Mouse (Mus musculus) thymus, postnatal 25 days (tissue): ENCODE measurements around the gene Cmss1.
"Not testable (repeated sequence)": the region's sequence is repeated elsewhere in the genome, so short reads cannot be mapped to it uniquely, and the experiment has no call there.

Experiments
- DNase-seq: peaks from one replicate; pipeline ENCODE4 v3.0.0; 2022

Gene Cmss1

DNA sequence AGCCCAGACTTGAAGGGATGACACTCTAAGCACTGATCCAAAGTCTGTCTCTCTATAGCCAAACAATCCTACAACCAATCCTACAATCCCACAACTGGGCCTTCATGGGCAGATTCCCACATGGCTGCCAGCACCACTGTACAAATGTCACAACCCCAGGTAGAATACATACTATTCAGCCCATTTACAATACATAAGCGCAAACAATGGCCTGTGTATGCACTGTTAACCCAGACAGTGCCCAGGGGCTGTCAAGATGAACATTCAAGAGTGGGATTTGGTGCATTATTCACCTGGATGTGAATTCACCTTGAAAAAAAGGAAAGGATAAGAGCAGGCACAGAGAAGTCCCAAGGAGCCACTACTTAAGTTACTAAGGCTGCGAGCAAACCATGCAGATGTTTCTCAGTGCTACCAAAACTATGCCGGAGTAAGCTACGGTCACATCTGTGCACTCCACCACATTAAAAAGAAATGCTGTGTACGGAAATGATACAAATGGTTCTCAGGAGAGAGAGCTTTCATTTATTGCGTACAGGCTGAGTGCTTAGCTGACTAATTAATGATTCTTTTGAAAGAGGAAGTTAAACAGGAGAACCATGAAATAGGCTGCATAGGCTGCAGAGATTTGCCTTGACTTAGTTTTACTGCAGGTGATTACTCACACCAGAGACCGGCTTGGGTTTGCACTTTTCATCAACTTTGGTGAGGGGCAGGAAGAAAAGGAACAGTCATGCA is 184.8 kb downstream of the Cmss1 start:
- DNase-seq = peak; percentile 9

DNA sequence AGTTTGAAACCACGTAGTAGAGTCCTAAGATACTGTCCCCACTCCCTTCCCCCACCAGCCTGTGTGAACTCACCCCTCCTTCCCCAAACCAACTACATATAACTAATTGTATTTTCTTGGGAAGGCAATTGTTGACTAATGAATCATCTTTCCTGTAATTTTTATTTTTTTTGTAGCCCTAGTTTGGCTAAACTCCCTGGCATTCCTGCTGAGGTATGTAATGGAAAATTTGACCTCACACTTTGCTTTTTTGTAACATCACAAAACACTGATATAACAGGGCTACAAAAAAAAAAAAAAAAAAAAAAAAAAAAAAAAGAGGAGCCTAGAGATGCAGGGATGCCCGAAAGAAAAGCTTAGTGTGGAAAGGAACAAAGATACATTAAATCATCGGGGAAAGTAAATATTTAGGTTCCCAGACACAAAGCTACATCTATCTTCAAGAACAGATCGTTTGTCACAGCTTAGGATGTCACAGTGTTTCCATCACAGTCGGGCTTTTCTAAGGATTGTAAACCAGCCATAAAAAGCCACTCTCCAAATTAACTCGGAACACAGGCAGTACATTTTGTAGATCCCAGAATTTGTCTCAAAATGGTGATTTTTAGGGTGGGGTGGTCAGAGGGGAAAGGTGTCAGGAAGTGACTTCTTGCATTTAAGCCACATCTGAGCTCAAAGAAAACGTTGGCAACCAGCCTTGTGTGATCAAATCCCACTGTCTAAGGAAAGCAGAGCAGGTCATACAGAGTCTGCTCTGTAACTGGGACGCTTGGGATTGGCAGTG is 185.7 kb downstream of the Cmss1 start:
- DNase-seq = no peak

DNA sequence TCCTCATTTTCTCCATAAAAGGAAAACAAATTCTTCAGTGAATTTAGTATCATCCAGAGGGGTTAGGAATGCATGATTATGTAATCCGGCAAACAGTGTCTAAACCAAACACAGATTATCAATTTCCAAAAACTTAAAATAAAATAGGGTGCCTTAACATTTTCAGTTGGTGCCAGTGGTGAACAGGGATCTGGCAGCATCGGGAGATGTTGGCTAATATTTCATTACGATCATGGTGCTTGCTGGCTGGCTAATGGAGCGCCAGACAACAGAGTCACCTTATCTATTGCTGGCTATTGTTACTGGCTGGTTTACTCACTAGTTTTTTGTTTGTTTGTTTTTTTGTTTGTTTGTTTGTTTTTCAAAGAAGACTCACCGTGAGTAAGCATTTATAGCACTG is 186.8 kb downstream of the Cmss1 start:
- DNase-seq = no peak

DNA sequence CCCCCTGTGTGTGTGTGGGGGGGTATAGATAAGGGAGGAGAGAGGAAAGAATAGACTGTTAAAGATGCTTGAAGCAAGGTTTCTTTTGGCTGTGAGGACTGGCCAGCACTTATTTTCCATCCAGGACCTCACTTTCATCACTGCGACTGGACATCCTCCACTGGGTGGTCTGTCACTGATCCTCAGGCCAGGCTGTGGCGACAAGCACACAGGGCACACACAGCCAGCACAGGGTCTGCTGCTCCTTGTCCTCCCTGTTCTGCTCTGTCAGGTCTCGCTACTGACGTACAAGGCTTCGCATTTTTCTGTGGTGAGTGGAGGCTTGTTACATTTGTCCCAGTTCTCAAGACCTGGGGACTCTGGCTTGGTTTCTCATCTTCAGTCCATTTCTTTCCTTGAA is 187.3 kb downstream of the Cmss1 start:
- DNase-seq = no peak

DNA sequence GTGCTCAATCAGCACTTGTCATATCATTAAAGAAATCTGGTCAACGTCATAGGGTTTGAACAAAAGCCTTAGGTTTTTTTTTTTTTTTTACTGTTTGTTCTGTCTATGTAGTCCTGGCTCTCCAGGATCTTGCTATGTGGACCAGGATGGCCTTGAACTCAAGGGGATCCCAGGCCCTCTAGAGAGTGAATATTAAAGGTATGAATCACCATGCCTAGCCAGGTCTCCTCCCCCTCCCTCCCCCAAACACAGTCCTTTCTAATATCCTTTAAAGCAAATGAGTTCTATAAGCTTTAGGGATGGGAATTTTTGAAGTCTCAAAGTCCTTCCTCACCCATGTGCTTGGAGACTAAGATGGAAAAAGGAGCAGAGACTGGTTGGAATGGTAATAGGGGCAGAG is 188.7 kb downstream of the Cmss1 start:
- DNase-seq = no peak

DNA sequence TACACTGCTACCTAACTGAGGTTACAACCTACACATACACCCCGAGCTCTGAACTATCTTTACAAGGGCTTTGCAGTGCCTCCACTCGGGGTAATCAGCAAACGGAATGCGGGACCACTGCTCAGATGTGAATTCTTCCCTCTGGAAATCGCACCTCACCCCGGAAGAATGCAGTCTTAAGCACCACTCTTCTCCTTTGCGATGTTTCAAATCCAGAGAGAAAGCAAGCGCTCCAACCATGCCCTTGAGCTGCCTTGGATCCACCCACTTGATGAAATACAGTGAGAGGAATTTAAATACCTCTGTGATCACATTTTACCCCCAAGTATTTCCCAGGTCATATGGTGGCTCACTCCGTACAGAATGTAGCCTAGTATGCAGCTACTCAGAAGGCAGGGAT is 189.6 kb downstream of the Cmss1 start:
- DNase-seq = no peak

DNA sequence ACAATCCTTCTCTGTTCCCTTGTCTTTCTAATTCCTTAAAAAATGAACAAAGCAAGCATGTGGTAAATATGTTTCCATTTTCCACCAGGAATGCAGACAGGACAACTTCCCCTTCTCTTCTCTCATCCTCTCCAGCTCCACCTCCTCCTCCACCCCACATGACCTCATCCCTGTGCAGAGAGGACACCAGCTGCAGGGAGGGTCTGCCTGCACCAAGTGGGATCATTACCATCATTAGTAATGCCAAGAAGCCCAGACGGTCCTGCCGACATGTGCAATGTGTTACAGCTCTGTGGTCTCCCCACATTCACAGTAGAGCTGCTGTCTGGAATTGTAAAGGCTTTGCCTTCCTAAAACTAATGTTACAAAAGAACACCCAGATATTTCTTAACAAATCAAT is 190.6 kb downstream of the Cmss1 start:
- DNase-seq = no peak

DNA sequence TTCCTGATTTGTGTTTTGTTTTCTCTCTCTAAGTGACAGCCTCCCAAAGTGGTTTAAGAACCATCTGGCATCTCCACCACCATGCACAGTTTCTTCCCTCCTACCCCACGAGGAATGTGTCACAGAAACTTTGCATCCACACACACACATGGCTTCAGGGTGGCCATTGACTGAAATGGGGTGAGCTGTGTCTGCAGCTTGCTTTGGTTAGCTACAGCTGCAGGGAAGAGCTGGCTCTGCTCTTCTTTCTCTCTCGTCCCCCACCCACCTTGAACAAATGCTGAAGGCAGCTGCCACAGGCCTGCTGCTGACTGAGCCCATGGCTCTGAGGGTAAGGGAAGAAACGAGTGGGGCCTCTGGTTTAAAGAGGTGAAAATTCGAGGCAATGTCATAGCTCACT is 193.9 kb downstream of the Cmss1 start:
- no peak for DNase-seq

DNA sequence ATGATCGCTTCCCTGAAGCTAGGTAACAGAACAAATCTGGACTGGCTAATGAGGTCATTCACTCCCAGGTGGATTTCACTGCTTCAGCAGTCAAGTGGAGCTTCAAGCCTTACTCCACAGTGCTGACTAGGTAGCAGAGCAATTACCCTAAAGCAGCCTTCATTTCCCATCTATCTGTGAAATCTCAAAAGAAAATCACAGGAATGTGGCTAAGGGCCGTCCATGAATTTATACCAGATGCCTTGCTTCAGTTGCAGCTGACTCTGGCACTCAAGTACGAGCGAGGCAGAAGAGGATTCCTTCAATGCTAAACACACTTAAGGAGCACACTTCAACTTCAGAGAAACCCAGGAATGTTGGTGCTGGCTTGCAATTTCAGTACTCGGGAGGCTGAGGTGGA is 202.8 kb downstream of the Cmss1 start:
- DNase-seq = no peak

DNA sequence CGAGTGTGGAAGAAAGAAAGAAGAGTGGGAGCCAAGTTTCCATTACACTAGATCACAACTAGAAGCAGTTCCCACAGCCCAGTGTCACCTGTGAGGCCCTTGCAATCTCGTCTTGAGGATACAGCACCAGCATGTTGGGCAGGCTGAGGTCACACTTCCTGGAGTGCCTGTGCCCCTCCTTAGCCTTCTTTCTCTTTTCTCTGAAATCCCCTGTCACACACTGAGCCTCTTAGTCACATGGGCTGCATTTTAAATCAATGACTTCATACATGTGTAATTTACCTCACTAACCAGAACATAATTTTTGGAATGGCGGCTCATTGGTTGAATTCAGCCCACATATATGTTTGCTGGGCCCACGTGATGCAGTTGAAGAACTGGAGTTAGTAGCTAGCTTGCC is 203.8 kb downstream of the Cmss1 start:
- peak; percentile 6 for DNase-seq

DNA sequence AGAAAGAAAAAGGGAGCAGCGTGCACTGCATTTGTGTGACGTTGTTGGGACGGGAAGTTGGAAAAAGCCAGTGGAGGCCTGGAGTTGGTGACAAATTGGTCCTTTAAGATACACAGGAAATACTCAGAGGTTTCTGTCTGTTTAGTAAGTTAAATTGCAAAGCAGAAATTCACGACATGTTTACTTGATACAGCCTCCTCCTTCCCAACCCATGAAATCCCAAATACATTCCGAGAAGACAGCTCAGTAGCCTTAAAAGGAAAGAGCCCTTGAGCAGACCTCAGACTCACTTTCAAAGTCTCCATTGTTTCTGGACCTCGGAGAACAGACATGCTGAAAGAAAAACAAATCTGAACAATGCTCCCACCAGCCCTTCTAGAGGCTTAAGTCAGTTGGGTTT is 205.0 kb downstream of the Cmss1 start:
- no peak for DNase-seq

DNA sequence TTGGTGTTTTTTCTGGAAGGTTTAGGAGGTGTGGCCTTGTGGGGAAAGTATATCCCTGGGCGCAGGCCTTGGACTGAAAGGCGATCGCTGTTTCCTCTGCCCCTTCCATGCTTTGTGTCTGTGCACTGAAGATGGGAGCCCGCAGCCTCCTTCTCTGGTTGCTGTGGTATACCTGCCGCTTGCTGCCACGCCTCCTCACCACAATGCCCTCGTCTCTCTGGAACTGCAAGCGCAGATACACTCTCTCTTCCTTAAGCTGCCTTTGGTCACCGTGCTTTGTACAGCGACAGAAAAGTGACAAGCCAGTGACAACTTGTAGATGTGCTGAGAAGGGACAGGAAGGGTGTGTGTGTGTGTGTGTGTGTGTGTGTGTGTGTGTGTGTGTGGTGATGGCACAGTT is 207.1 kb downstream of the Cmss1 start:
- DNase-seq = peak; percentile 26

DNA sequence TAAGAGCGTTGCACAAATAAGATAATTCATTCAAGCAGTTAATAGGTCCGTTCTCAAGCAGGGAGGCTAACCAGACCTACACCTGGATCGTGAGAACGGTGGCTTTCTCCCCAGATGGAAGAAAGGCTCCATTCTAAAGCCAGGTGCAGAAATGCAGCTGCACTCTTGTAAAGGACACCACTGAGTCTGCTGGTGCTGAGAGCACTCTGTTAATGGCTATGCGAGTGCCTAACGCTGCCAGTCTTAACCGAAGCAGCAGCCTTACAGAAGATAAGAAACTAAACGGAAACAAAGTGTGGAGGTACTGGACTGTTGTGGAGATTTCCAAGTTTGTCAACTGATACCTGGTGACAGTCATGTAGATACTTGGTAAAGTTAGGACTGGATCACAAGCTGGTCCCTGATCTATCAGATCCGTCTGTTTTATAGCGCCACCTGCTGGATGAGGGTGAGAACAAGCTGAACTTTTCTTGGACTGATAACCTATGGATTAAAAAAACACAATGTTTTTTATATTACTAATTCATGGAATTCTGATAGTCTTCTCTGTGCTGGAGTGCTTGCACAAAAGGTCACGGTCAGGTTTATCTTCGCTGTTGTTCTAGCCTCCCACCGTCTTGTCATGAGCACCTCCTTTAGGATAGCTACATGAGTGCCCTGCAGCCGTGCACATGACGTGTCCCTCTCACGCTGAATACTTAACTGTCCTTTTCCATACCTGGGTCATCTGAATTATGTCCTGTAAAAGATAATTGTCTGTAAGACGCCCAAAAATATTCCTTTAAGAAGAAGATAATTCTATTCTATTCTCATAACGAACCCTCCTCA is 208.1 kb downstream of the Cmss1 start:
- peak; percentile 69 for DNase-seq

DNA sequence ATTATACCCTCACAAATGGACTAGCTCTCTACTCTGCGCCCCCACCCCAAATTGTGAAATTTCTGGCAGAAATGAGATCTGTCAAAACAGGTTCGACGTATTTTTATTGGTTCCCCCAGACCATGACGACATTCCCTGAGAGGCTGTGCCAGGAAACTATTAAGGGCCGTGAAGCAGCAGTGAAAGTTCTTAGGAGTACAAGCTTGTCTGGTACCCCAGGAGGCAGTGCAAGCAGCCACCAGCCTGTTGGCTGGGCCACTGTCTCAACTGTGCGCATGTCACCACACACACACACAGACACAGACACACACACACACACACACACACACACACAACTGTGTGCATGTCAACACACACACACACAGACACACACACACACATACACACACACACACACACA is 208.8 kb downstream of the Cmss1 start:
- DNase-seq = no peak

DNA sequence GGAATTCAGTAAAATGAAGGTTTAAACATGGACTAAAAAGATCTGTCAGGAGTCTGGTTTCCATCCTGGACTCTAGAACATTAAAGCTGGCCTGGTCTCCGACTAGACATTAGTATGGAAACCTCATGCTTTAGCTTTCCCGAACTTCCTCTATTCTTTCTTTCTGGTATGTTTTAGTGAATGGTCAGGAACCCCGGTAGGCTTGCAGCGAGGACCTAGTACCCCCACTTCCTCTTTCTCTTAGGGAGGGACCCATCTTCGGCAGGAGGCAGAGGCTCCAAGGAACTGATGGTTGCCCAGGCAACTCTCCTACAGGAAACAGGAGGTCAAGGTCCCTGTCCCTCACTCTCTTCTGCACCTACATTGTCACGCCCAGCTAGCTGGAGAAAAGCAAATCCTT is 210.4 kb downstream of the Cmss1 start:
- no peak for DNase-seq

DNA sequence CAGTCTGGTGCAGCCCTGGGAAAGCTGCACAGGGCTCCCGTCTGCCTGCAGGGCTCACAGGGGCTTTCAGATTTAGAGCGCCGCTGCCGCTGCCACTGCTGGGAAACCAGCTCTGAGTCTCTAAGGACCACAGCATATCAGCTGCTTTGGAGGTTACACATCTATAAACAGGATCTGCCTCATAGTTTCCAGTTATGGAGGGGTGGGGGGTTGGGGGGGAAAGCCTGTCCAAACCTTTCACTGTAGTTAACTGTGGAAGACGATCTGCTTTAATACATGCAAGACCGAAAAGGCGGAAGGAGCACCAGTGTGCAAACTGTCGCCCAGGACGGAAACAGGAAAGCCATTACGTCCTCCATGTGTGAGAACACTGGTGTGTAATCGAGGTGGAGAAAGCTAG is 213.5 kb downstream of the Cmss1 start:
- DNase-seq = peak; percentile 11

DNA sequence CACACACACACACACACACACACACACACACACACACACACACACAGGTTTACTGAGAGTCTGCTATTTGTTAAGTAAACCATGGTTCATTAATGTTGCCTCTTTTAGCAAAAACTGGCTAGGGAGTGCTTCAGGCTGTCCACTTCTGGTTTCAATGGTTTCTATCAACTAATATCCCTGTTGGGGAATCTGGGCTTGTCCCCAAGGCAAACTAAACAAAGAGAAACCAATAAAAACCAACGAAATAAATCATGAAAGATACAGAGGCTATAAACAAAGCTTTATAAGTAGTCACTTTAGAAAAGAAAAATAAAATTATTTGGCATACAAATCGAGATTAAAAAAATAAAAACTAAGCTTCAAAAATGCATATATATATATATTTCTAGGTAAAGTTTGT is 214.2 kb downstream of the Cmss1 start:
- DNase-seq = no peak

DNA sequence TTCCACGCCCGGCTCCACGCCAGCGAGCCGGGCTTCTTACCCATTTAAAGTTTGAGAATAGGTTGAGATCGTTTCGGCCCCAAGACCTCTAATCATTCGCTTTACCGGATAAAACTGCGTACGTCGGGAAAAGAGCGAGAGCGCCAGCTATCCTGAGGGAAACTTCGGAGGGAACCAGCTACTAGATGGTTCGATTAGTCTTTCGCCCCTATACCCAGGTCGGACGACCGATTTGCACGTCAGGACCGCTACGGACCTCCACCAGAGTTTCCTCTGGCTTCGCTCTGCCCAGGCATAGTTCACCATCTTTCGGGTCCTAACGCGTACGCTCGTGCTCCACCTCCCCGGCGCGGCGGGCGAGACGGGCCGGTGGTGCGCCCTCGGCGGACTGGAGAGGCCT is 215.5 kb downstream of the Cmss1 start:
- DNase-seq = not testable (repeated sequence)

DNA sequence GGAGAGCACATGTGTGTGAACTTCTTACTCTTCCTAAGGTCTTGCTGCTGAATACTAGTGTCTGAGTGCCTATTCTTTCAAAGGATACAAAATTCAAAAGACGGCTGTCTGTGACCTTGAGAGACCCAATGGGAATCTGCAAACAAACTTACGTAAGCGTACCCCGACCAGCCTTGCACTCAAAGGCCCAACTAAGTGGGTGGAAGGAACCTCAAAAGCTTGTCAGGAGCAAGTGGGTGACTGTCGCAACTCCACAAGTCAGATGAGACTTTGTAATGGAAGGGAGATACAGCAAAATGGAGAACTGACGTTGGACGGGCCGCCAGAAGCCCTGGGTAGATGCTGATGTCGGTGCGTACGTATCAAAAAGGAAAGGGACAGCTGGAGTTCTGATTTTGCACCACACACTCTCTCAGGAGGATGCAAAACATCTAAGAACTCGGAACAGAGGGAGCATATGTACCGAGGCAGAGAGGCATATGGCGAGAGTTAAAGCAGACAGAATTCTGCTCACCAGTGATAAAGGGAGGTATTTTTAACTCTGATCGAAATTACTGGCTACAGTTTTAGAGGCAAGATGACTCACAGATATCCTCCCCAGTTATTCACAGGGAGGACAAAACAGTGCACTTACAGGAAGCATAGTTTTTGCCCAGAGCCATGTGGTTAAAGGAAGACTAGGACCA is 217.0 kb downstream of the Cmss1 start:
- DNase-seq = no peak

DNA sequence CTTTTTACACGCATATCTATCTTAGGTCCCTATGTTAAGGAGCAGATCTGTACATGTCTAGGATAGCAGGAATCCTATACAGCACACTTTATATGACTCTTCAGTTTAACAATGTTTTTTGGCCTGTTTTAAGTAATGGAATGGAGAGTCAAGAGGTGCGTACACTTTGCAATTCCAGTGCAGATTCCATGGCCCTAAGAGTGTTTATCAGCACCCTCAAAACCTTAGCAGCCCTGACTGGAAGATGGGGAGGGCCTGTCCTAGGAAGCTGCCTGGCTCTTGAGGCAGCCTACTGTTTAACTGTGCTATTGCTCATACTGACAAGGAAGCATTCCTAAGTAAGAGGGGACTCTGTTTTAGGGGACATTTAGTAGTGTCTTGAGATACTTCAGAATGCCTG is 222.4 kb downstream of the Cmss1 start:
- DNase-seq = no peak

DNA sequence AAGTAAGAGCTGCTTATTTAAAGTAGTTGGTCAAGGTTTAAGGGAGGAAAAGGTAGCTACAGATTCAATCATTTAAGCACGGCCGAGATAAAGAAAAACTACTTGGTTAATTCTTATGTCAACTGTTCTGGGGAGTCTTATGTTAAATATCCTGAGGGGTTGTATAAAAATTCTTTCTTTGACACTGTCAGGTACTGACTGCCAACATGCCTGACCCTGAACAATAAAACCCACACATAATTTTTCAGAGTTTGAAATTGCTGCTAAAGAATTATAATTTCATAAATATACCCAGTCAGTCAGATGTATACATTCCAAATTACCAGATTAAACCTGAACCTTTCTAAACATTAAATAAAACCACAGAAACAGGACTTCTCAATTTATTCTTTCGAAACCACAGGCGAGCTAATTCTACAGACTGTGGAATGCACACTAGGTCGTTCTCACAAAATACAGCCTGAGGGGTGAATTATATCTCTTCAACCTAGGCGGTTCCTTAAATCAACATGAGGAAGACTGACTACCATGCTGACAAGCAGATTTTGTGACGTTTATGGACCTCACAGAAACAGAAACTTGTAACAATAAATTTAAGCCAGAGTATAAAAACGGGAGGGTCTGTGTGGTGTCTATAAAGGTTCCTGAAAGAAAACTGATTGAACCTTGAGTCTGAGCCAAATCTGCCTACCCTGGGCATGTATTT is 223.2 kb downstream of the Cmss1 start:
- no peak for DNase-seq

DNA sequence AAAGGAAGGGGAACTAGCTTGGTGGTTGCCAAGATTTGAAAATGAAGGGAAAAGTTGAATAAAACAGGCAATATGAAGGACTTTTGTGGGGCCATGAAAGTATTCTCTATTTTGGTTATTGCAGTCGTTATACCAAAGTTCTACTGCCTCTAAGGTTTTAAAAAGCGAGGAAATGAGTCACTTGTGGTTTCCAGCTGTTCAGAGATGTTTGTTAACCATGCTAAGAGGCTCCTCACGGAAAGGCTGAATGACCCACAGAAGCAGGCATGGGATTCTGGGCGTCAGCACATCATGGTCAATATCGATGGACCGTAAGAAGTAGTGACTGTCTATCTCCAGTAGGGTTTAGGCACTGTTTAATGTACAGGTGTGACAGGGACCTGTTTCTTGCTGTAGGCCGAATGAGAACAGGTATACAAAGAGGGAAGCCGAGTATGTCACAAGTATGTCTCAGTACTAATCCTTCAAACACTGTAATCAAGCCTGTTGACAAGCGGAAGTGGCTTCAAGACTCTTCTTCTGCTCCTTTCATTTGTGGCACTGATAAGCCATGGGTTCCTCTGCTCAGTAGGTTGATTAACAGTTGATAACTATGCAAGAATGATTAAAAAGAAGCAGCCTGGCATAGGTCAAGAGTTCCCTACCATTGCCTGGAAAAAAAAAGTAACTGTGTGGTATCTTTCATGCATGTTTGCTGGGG is 227.9 kb downstream of the Cmss1 start:
- DNase-seq = no peak
